Mouse (Mus musculus) ES-E14 (cell line): ENCODE results near the gene Ctdnep1.

Experiments
- CHD2 ChIP-seq: IDR thresholded peaks from 2 replicates; pipeline ENCODE4 v1.6.1; 2014; ENCODE audit warnings: mild to moderate bottlenecking, low read depth, low read length, inconsistent platforms
- HCFC1 ChIP-seq: IDR thresholded peaks from 2 replicates; pipeline ENCODE4 v1.6.1; 2012; ENCODE audit warnings: low read length, inconsistent platforms, borderline replicate concordance; ENCODE audit not compliant: insufficient read depth
- MAFK ChIP-seq: IDR thresholded peaks from 2 replicates; pipeline ENCODE4 v1.6.1; 2014; ENCODE audit warnings: mild to moderate bottlenecking, low read depth, low read length, inconsistent platforms; ENCODE audit not compliant: insufficient read depth
- ZC3H11A ChIP-seq: IDR thresholded peaks from 2 replicates; pipeline ENCODE4 v1.6.1; 2012; ENCODE audit warnings: low read depth, mild to moderate bottlenecking, inconsistent platforms, low read length, borderline replicate concordance
- ZNF384 ChIP-seq: IDR thresholded peaks from 2 replicates; pipeline ENCODE4 v1.6.1; 2012; ENCODE audit warnings: low read depth, low read length, inconsistent platforms

DNA sequence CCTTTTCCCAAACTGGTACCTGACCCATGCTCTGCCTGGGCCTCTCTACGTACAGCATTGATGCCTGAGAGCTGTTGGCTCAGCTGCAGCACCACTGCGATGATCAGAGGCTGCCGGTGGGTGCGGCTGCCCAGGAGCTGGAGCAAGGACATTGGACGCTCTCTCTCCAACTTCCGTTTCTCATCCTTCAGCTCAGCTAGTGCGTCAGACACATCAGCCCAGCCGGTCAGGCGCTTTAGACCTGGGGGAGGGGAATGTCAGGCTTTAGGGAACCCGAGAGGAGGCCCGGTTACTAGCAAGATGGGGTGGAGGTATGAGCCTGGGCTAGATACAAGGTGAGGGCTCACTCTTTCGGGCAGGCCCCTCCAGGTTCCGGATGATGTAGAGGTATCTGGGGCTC is 35.7 kb upstream of the Ctdnep1 start:
- TF ChIP-seq ZNF384 = no peak
- no peak for TF ChIP-seq HCFC1
- TF ChIP-seq ZC3H11A = no peak
- TF ChIP-seq CHD2 = no peak
- no peak for TF ChIP-seq MAFK
